Mouse (Mus musculus) bone marrow macrophage, adult 2 months (primary cell): ENCODE data around the gene Aqp3.

Source experiments
- CTCF ChIP-seq: IDR thresholded peaks from 2 replicates; pipeline ENCODE4 v1.5.1; 2012; ENCODE audit warnings: low read depth, mild to moderate bottlenecking, low read length, moderate library complexity
- POLR2A ChIP-seq: IDR thresholded peaks from 2 replicates; pipeline ENCODE4 v1.6.1; 2012; ENCODE audit warnings: mild to moderate bottlenecking, low read depth, low read length, borderline replicate concordance

DNA sequence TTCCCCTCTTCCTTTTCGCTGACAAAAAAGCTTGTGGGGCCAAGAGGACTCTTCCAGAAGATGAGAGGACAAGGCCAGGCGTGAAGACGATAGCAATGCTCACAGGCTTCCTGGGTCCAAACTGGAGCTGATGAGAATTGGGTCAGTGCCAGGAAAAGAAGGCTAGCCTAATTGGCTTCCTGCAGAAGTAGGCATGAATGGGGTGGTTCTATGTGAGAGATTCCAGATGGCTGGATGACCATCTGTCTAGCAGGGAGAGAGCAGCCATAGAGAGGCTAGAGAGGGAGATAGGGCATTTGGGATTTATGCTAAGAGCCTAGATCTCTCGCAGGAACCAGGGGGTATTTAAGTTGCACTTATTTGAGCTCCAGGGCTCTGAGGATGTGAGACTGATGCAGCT is 9.5 kb upstream of the Aqp3 start:
- TF ChIP-seq POLR2A (no peak), CTCF (no peak)
